Mouse (Mus musculus) neural tube, embryonic 15.5 days (tissue): ENCODE results near the gene Ndel1. TPM values are rescaled to one million over a fixed set of nuclear protein-coding genes. Genes with fewer than 3 reads are reported as not detected.

ENCODE experiments used
- polyA plus RNA-seq: library from polyadenylated mRNA; unstranded; fragments of >200 nt; fragmentation: Nextera tagmentation; extraction: Ambion mirVana; gene quantifications from 2 replicates; pipeline ENCODE4 v1.2.1, GENCODE M21; 2015

Ndel1 gene
- polyA plus RNA-seq, 1 experiment from 2014 or later, result 115 TPM

Other genes with a start within 250 kb of the Ndel1 start
- gene Myh10, start 180.3 kb downstream of the Ndel1 start, polyA plus RNA-seq, result 79.6 and 84.8 TPM in 2 replicates
- gene Rnf222, start 16.7 kb upstream of the Ndel1 start, polyA plus RNA-seq, result not detected in 2 replicates
- 597 and 626 TPM in 2 replicates for gene Rpl26, start 29.7 kb upstream of the Ndel1 start, polyA plus RNA-seq
- gene Odf4, start 55.2 kb upstream of the Ndel1 start, polyA plus RNA-seq, result 0.64 and 1.3 TPM in 2 replicates
- gene Arhgef15, start 85.6 kb upstream of the Ndel1 start, polyA plus RNA-seq, result 23.2 and 27.3 TPM in 2 replicates
- 1.9 and 2.1 TPM in 2 replicates for gene Slc25a35, start 96.3 kb upstream of the Ndel1 start, polyA plus RNA-seq
- gene Rangrf, start 103.3 kb upstream of the Ndel1 start, polyA plus RNA-seq, result 33.7 and 33.9 TPM in 2 replicates
- 15.5 and 20.2 TPM in 2 replicates for gene Pfas, start 136.6 kb upstream of the Ndel1 start, polyA plus RNA-seq
- gene Ctc1, start 144.1 kb upstream of the Ndel1 start, polyA plus RNA-seq, result 53.4 and 55.0 TPM in 2 replicates
- gene Aurkb, start 173.8 kb upstream of the Ndel1 start, polyA plus RNA-seq, result 15.6 and 47.4 TPM in 2 replicates
- gene Borcs6, start 187.9 kb upstream of the Ndel1 start, polyA plus RNA-seq, result 20.6 and 24.0 TPM in 2 replicates
- 33.3 and 39.2 TPM in 2 replicates for gene Tmem107, start 198.9 kb upstream of the Ndel1 start, polyA plus RNA-seq
- 347 and 355 TPM in 2 replicates for gene Vamp2, start 216.6 kb upstream of the Ndel1 start, polyA plus RNA-seq
- 10.0 and 11.9 TPM in 2 replicates for gene Per1, start 223.4 kb upstream of the Ndel1 start, polyA plus RNA-seq
- 0.68 and 1.0 TPM in 2 replicates for gene Hes7, start 248.5 kb upstream of the Ndel1 start, polyA plus RNA-seq